Mouse (Mus musculus) liver, embryonic 14.5 days (tissue): ENCODE data around the gene Rpa3.

Experiments
- CTCF ChIP-seq: IDR thresholded peaks from 2 replicates; pipeline ENCODE4 v1.5.1; 2016; ENCODE audit warnings: antibody characterized with exemption, low read depth, control low read depth
- EP300 ChIP-seq: IDR thresholded peaks from 2 replicates; pipeline ENCODE4 v1.6.1; 2016; ENCODE audit warnings: antibody characterized with exemption, low read depth

DNA sequence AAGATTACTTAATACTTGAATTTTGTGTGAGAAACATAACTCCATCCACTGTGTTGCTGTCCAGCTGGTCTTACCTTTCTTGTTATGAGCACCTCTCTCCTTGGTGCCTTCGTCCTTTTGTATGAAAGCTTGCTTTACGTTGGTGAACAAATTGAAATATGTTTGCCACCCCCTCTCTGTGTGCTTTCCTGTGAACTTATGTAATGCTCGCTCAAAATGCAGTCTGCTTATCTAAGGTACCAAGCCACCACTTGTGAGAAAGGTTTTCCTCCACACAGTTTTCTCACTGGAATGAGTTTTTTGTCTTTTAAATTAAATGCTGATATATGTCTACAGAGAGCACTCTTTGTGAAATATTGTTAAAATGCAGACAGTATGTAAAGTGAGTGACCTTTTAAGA, 30.4 kb downstream of the Rpa3 start:
- TF ChIP-seq EP300, result no peak
- no peak for TF ChIP-seq CTCF
